Mouse (Mus musculus): Measurements from ENCODE around the gene Erg28. TPM values are rescaled to one million over a fixed set of nuclear protein-coding genes. Genes with fewer than 3 reads are reported as not detected.

The Erg28 gene
- polyA plus RNA-seq, 1 experiment from 2014 or later: 98.1 TPM

- no peak for TF ChIP-seq EP300 (optimal IDR thresholded peaks at IDR 0.05)
- no peak for TF ChIP-seq CTCF (IDR thresholded peaks at IDR 0.05; ENCODE audit: low read depth)
- Histone ChIP-seq H3K4me1 (replicated peaks; ENCODE audit: control insufficient read depth, insufficient read depth) (no peaks in the 10 kb centered on the region), H3K27ac (replicated peaks) (no peak overlapping the region), H3K27me3 (ENCODE audit: control insufficient read depth, insufficient read depth, low read length) (no peaks in the 10 kb centered on the region), H3K36me3 (ENCODE audit: control insufficient read depth, insufficient read depth, low read length) (no peaks in the 10 kb centered on the region), H3K9me3 (ENCODE audit: control insufficient read depth, low read length) (no peaks in the 10 kb centered on the region), H3K4me3 (ENCODE audit: low read depth, low read length) (no peak overlapping the region), H3K9ac (ENCODE audit: low read length) (no peak overlapping the region), H3K4me2 (replicated peaks; ENCODE audit: low read depth) (no peak overlapping the region)
- WGBS: 91% methylated on average over 4 of the region's 4 CpGs
- ATAC-seq (ENCODE audit: low FRiP score, low TSS enrichment) (no peak), DNase-seq (ENCODE audit: low spot score) (no peak)
Measured at GRCm38 (mm10) chr12:85792158-85792557, 32.2 kb downstream of the Erg28 start.

DNA sequence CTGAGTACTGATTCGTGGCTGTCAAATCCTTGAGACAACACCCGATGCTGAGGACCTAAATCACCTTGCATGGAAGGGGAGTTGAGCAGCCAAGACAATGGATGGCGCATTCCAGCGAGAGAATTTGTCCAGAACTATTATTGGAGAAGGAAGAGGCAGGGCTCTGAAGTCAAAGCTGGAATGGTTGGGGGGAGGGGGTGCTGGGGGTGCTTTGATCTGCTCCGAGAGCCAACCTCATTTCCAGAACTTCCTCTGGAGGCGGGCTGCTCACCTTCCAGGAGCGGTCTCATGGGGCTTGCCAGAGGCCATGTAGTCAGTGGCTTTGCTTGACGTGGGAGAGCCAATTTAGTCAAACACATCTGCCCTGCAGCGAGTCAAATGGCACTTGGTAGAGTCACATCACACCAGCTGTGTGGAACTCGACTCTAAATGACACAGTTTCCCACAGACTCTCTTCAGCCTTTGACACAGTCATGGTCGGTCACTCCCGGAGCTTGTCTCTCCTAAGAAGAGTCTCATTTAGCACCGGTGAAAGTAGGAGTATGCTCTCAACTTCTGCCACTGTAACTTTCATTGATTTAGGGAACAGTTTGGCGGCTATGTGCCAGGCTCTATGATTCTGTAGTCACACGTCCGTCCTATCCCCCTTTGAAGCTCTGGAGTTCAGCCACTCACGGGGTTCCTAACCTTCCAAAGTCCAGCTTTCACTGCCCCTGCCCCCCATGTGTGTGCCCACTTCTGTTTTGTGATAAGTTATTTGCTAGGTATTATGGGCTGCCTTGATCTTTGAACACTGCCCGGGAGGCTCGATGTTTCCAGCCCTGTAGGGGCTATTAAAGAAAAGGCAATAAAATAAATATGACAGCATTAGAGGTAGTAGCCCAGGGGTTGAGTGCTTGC lies 39.2 kb downstream of the Erg28 start:
- H3K36me3 ChIP-seq (ENCODE audit: control insufficient read depth, insufficient read depth, low read length): no peaks in the 10 kb centered on the region
- H3K27me3 ChIP-seq (ENCODE audit: control insufficient read depth, insufficient read depth, low read length): no peaks in the 10 kb centered on the region
- WGBS: 68% methylated on average over 19 of the region's 19 CpGs
- H3K9me3 ChIP-seq (ENCODE audit: control insufficient read depth, low read length): no peaks in the 10 kb centered on the region
- ATAC-seq (ENCODE audit: low FRiP score, low TSS enrichment): no peak
- no peak for DNase-seq (ENCODE audit: low spot score)
- H3K4me2 ChIP-seq (replicated peaks; ENCODE audit: low read depth): no peak overlapping the region
- no peaks in the 10 kb centered on the region for H3K4me1 ChIP-seq (replicated peaks; ENCODE audit: control insufficient read depth, insufficient read depth)
- TF ChIP-seq CTCF (IDR thresholded peaks at IDR 0.05; ENCODE audit: low read depth) (no peak), EP300 (optimal IDR thresholded peaks at IDR 0.05) (no peak)
- H3K27ac ChIP-seq (replicated peaks): no peak overlapping the region
- no peak overlapping the region for H3K4me3 ChIP-seq (ENCODE audit: low read depth, low read length)
- H3K9ac ChIP-seq (ENCODE audit: low read length): no peak overlapping the region

DNA sequence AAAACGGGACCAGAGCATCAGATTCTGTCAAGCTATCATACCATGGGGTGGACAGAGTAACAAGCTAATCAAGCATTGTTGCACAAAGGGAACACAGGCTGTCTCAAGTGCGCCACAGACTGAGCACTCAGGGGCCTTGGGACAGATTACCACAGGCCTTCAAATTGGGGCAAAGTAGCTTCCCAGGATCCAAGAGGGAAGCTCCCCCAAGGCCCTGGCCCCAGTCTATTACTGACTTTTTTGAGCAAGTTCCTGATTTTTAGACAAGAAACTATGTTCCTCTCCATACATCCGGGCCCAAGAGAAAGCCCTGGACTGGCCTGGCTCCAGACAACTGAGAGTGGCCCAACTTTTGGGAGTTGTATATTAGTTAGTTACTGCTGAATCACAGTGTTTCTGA lies 42.7 kb downstream of the Erg28 start:
- Histone ChIP-seq H3K36me3 (ENCODE audit: control insufficient read depth, insufficient read depth, low read length) (no peaks in the 10 kb centered on the region), H3K27ac (replicated peaks) (no peak overlapping the region), H3K4me1 (replicated peaks; ENCODE audit: control insufficient read depth, insufficient read depth) (no peaks in the 10 kb centered on the region), H3K4me2 (replicated peaks; ENCODE audit: low read depth) (no peak overlapping the region), H3K9ac (ENCODE audit: low read length) (no peak overlapping the region), H3K9me3 (ENCODE audit: control insufficient read depth, low read length) (no peaks in the 10 kb centered on the region), H3K27me3 (ENCODE audit: control insufficient read depth, insufficient read depth, low read length) (no peaks in the 10 kb centered on the region), H3K4me3 (ENCODE audit: low read depth, low read length) (no peak overlapping the region)
- DNase-seq (ENCODE audit: low spot score) (no peak), ATAC-seq (ENCODE audit: low FRiP score, low TSS enrichment) (no peak)
- 87% methylated on average over 3 of the region's 3 CpGs for WGBS
- TF ChIP-seq EP300 (optimal IDR thresholded peaks at IDR 0.05) (no peak), CTCF (IDR thresholded peaks at IDR 0.05; ENCODE audit: low read depth) (no peak)

GRCm38 (mm10) chr12:85779707-85780106 lies 44.6 kb downstream of the Erg28 start:
- DNase-seq (ENCODE audit: low spot score): no peak
- Histone ChIP-seq H3K9me3 (ENCODE audit: control insufficient read depth, low read length) (no peaks in the 10 kb centered on the region), H3K4me1 (replicated peaks; ENCODE audit: control insufficient read depth, insufficient read depth) (no peaks in the 10 kb centered on the region), H3K36me3 (ENCODE audit: control insufficient read depth, insufficient read depth, low read length) (no peaks in the 10 kb centered on the region), H3K9ac (ENCODE audit: low read length) (no peak overlapping the region), H3K27me3 (ENCODE audit: control insufficient read depth, insufficient read depth, low read length) (no peaks in the 10 kb centered on the region), H3K27ac (replicated peaks) (no peak overlapping the region), H3K4me2 (replicated peaks; ENCODE audit: low read depth) (no peak overlapping the region), H3K4me3 (ENCODE audit: low read depth, low read length) (no peak overlapping the region)
- TF ChIP-seq EP300 (optimal IDR thresholded peaks at IDR 0.05): no peak
- TF ChIP-seq CTCF (IDR thresholded peaks at IDR 0.05; ENCODE audit: low read depth): no peak
- ATAC-seq (ENCODE audit: low FRiP score, low TSS enrichment): no peak
- WGBS: 89% methylated on average over 5 of the region's 5 CpGs

GRCm38 (mm10) chr12:85778962-85779361 lies 45.4 kb downstream of the Erg28 start:
- TF ChIP-seq CTCF (IDR thresholded peaks at IDR 0.05; ENCODE audit: low read depth) (no peak), EP300 (optimal IDR thresholded peaks at IDR 0.05) (no peak)
- Histone ChIP-seq H3K9me3 (ENCODE audit: control insufficient read depth, low read length) (no peaks in the 10 kb centered on the region), H3K27me3 (ENCODE audit: control insufficient read depth, insufficient read depth, low read length) (no peaks in the 10 kb centered on the region), H3K9ac (ENCODE audit: low read length) (no peak overlapping the region), H3K4me2 (replicated peaks; ENCODE audit: low read depth) (no peak overlapping the region), H3K36me3 (ENCODE audit: control insufficient read depth, insufficient read depth, low read length) (no peaks in the 10 kb centered on the region), H3K4me1 (replicated peaks; ENCODE audit: control insufficient read depth, insufficient read depth) (no peaks in the 10 kb centered on the region), H3K27ac (replicated peaks) (no peak overlapping the region), H3K4me3 (ENCODE audit: low read depth, low read length) (no peak overlapping the region)
- 49% methylated on average over 3 of the region's 3 CpGs for WGBS
- no peak for DNase-seq (ENCODE audit: low spot score)
- ATAC-seq (ENCODE audit: low FRiP score, low TSS enrichment): no peak

GRCm38 (mm10) chr12:85771356-85771755 lies 53.0 kb downstream of the Erg28 start:
- H3K4me3 ChIP-seq (ENCODE audit: low read depth, low read length): no peak overlapping the region
- 44% methylated on average over 3 of the region's 3 CpGs for WGBS
- H3K9me3 ChIP-seq (ENCODE audit: control insufficient read depth, low read length): no peaks in the 10 kb centered on the region
- ATAC-seq (ENCODE audit: low FRiP score, low TSS enrichment): no peak
- no peak overlapping the region for H3K4me2 ChIP-seq (replicated peaks; ENCODE audit: low read depth)
- no peak for TF ChIP-seq EP300 (optimal IDR thresholded peaks at IDR 0.05)
- TF ChIP-seq CTCF (IDR thresholded peaks at IDR 0.05; ENCODE audit: low read depth): no peak
- no peak overlapping the region for H3K27ac ChIP-seq (replicated peaks)
- no peaks in the 10 kb centered on the region for H3K36me3 ChIP-seq (ENCODE audit: control insufficient read depth, insufficient read depth, low read length)
- H3K4me1 ChIP-seq (replicated peaks; ENCODE audit: control insufficient read depth, insufficient read depth): no peaks in the 10 kb centered on the region
- no peaks in the 10 kb centered on the region for H3K27me3 ChIP-seq (ENCODE audit: control insufficient read depth, insufficient read depth, low read length)
- H3K9ac ChIP-seq (ENCODE audit: low read length): no peak overlapping the region
- no peak for DNase-seq (ENCODE audit: low spot score)
